Mouse (Mus musculus): ENCODE measurements around the gene Slc26a11.

- TF ChIP-seq POLR2A (IDR thresholded peaks at IDR 0.05; ENCODE audit: insufficient read depth, low read depth, low read length) (peak; percentile 65), EP300 (IDR thresholded peaks at IDR 0.05; ENCODE audit: insufficient read depth, low read depth, low read length) (no peak), CTCF (IDR thresholded peaks at IDR 0.05) (no peak)
Observed at GRCm38 (mm10) chr11:119355443-119356385, at the start of gene Slc26a11, which contains the start of gene Sgsh.

All from heart, adult 2 months (tissue).